Mouse (Mus musculus): ENCODE data around the gene Fgr. TPM values are rescaled to one million over a fixed set of nuclear protein-coding genes. Genes with fewer than 3 reads are reported as not detected.

The Fgr gene
- polyA plus RNA-seq, 1 experiment from 2014 or later = 0.15 TPM

- Histone ChIP-seq H3K9ac (ENCODE audit: low read length) (peak overlapping the region; percentile 75), H3K9me3 (ENCODE audit: control insufficient read depth, low read length) (no peaks in the 10 kb centered on the region), H3K27me3 (ENCODE audit: control insufficient read depth, insufficient read depth, low read length) (no peaks in the 10 kb centered on the region), H3K4me1 (replicated peaks; ENCODE audit: control insufficient read depth, insufficient read depth) (peaks cover 22% of the 10 kb centered on the region), H3K27ac (replicated peaks) (no peak overlapping the region; the same call in 1 of the 2 replicates), H3K4me2 (replicated peaks; ENCODE audit: low read depth) (peak overlapping the region; percentile 100), H3K4me3 (ENCODE audit: low read depth, low read length) (peak overlapping the region; percentile 60; the same call in 1 of the 2 replicates), H3K36me3 (ENCODE audit: control insufficient read depth, insufficient read depth, low read length) (no peaks in the 10 kb centered on the region)
- TF ChIP-seq EP300 (optimal IDR thresholded peaks at IDR 0.05) (no peak), CTCF (IDR thresholded peaks at IDR 0.05; ENCODE audit: low read depth) (no peak)
- DNase-seq (ENCODE audit: low spot score) (no peak), ATAC-seq (ENCODE audit: low FRiP score, low TSS enrichment) (no peak)
- 28% methylated on average over 18 of the region's 18 CpGs for WGBS
These were observed 65.9 kb downstream of the Fgr start for GRCm38 (mm10) chr4:133039832-133040231.

- H3K36me3 ChIP-seq (ENCODE audit: control insufficient read depth, insufficient read depth, low read length) = no peaks in the 10 kb centered on the region
- WGBS = 72% methylated on average over 14 of the region's 14 CpGs
- H3K4me3 ChIP-seq (ENCODE audit: low read depth, low read length) = no peak overlapping the region
- H3K4me2 ChIP-seq (replicated peaks; ENCODE audit: low read depth) = peak overlapping the region; percentile 100
- no peak for TF ChIP-seq CTCF (IDR thresholded peaks at IDR 0.05; ENCODE audit: low read depth)
- TF ChIP-seq EP300 (optimal IDR thresholded peaks at IDR 0.05) = no peak
- no peaks in the 10 kb centered on the region for H3K27me3 ChIP-seq (ENCODE audit: control insufficient read depth, insufficient read depth, low read length)
- no peaks in the 10 kb centered on the region for H3K9me3 ChIP-seq (ENCODE audit: control insufficient read depth, low read length)
- peak overlapping the region; percentile 23; the same call in 1 of the 2 replicates for H3K9ac ChIP-seq (ENCODE audit: low read length)
- peaks cover 24% of the 10 kb centered on the region for H3K4me1 ChIP-seq (replicated peaks; ENCODE audit: control insufficient read depth, insufficient read depth)
- ATAC-seq (ENCODE audit: low FRiP score, low TSS enrichment) (no peak), DNase-seq (ENCODE audit: low spot score) (no peak)
- no peak overlapping the region for H3K27ac ChIP-seq (replicated peaks)
These were observed 66.5 kb downstream of the Fgr start for GRCm38 (mm10) chr4:133040241-133040904.

- Histone ChIP-seq H3K27ac (replicated peaks) (peak overlapping the region; percentile 58), H3K27me3 (ENCODE audit: control insufficient read depth, insufficient read depth, low read length) (no peaks in the 10 kb centered on the region), H3K9ac (ENCODE audit: low read length) (peak overlapping the region; percentile 23; the same call in 1 of the 2 replicates), H3K4me1 (replicated peaks; ENCODE audit: control insufficient read depth, insufficient read depth) (peaks cover 37% of the 10 kb centered on the region), H3K36me3 (ENCODE audit: control insufficient read depth, insufficient read depth, low read length) (no peaks in the 10 kb centered on the region), H3K9me3 (ENCODE audit: control insufficient read depth, low read length) (no peaks in the 10 kb centered on the region), H3K4me3 (ENCODE audit: low read depth, low read length) (no peak overlapping the region), H3K4me2 (replicated peaks; ENCODE audit: low read depth) (peak overlapping the region; percentile 35)
- DNase-seq (ENCODE audit: low spot score) (no peak), ATAC-seq (ENCODE audit: low FRiP score, low TSS enrichment) (no peak)
- TF ChIP-seq EP300 (optimal IDR thresholded peaks at IDR 0.05) (no peak), CTCF (IDR thresholded peaks at IDR 0.05; ENCODE audit: low read depth) (no peak)
- 38% methylated on average over 4 of the region's 4 CpGs for WGBS
These were observed 68.3 kb downstream of the Fgr start for GRCm38 (mm10) chr4:133042244-133042643.

GRCm38 (mm10) chr4:133042651-133043635, 69.0 kb downstream of the Fgr start:
- peaks cover 38% of the 10 kb centered on the region for H3K4me1 ChIP-seq (replicated peaks; ENCODE audit: control insufficient read depth, insufficient read depth)
- DNase-seq (ENCODE audit: low spot score) = peak; percentile 55

GRCm38 (mm10) chr4:133043798-133044646, 70.1 kb downstream of the Fgr start:
- Histone ChIP-seq H3K4me2 (replicated peaks; ENCODE audit: low read depth) (no peak overlapping the region), H3K4me3 (ENCODE audit: low read depth, low read length) (no peak overlapping the region), H3K9ac (ENCODE audit: low read length) (no peak overlapping the region), H3K36me3 (ENCODE audit: control insufficient read depth, insufficient read depth, low read length) (no peaks in the 10 kb centered on the region), H3K27me3 (ENCODE audit: control insufficient read depth, insufficient read depth, low read length) (no peaks in the 10 kb centered on the region), H3K27ac (replicated peaks) (peak overlapping the region; percentile 61), H3K4me1 (replicated peaks; ENCODE audit: control insufficient read depth, insufficient read depth) (peaks cover 38% of the 10 kb centered on the region), H3K9me3 (ENCODE audit: control insufficient read depth, low read length) (no peaks in the 10 kb centered on the region)
- ATAC-seq (ENCODE audit: low FRiP score, low TSS enrichment) (no peak), DNase-seq (ENCODE audit: low spot score) (no peak)
- TF ChIP-seq CTCF (IDR thresholded peaks at IDR 0.05; ENCODE audit: low read depth) (no peak), EP300 (optimal IDR thresholded peaks at IDR 0.05) (no peak)
- 53% methylated on average over 6 of the region's 6 CpGs for WGBS

More at GRCm38 (mm10) chr4:133042651-133043635, 69.0 kb downstream of the Fgr start:
- TF ChIP-seq EP300 (optimal IDR thresholded peaks at IDR 0.05) (no peak), CTCF (IDR thresholded peaks at IDR 0.05; ENCODE audit: low read depth) (no peak)
- H3K4me3 ChIP-seq (ENCODE audit: low read depth, low read length) = no peak overlapping the region
- no peaks in the 10 kb centered on the region for H3K36me3 ChIP-seq (ENCODE audit: control insufficient read depth, insufficient read depth, low read length)
- ATAC-seq (ENCODE audit: low FRiP score, low TSS enrichment) = peak; percentile 3; the same call in 1 of the 2 replicates
- no peaks in the 10 kb centered on the region for H3K27me3 ChIP-seq (ENCODE audit: control insufficient read depth, insufficient read depth, low read length)
- peak overlapping the region; percentile 35 for H3K4me2 ChIP-seq (replicated peaks; ENCODE audit: low read depth)
- peak overlapping the region; percentile 61 for H3K27ac ChIP-seq (replicated peaks)
- peak overlapping the region; percentile 31; the same call in 1 of the 2 replicates for H3K9ac ChIP-seq (ENCODE audit: low read length)
- 16% methylated on average over 28 of the region's 28 CpGs for WGBS
- no peaks in the 10 kb centered on the region for H3K9me3 ChIP-seq (ENCODE audit: control insufficient read depth, low read length)
